Mouse (Mus musculus) bone marrow, adult 2 months (tissue): ENCODE measurements around the gene Cdadc1.

Experiments
- CTCF ChIP-seq: fragments of 200-500 bp; IDR thresholded peaks from 2 replicates; pipeline ENCODE4 v1.5.1; 2011; ENCODE audit warnings: low read length, control low read depth; ENCODE audit not compliant: control insufficient read depth, insufficient read depth
- POLR2A ChIP-seq: fragments of 200-500 bp; IDR thresholded peaks from 2 replicates; pipeline ENCODE4 v1.6.1; 2011; ENCODE audit warnings: low read depth, mild to moderate bottlenecking, control low read depth, low read length, borderline replicate concordance; ENCODE audit not compliant: control insufficient read depth

- TF ChIP-seq POLR2A (no peak), CTCF (no peak)
Observed at GRCm38 (mm10) chr14:59646826-59647697, 49.3 kb upstream of the Cdadc1 start.
